Mouse (Mus musculus) small intestine, adult 2 months (tissue): Measurements from ENCODE around the gene Isg20l2.

Experiments used
- CTCF ChIP-seq: fragments of 200-500 bp; IDR thresholded peaks from 2 replicates; pipeline ENCODE4 v1.5.1; 2012; ENCODE audit warnings: low read depth, mild to moderate bottlenecking, control low read depth, inconsistent platforms, low read length, moderate library complexity, mixed read lengths; ENCODE audit not compliant: insufficient replicate concordance, insufficient read length; ENCODE audit errors: extremely low read depth
- POLR2A ChIP-seq: fragments of 200-500 bp; IDR thresholded peaks from 2 replicates; pipeline ENCODE4 v1.6.1; 2012; ENCODE audit warnings: low read depth, mild to moderate bottlenecking, control low read depth, inconsistent platforms, low read length, moderate library complexity

DNA sequence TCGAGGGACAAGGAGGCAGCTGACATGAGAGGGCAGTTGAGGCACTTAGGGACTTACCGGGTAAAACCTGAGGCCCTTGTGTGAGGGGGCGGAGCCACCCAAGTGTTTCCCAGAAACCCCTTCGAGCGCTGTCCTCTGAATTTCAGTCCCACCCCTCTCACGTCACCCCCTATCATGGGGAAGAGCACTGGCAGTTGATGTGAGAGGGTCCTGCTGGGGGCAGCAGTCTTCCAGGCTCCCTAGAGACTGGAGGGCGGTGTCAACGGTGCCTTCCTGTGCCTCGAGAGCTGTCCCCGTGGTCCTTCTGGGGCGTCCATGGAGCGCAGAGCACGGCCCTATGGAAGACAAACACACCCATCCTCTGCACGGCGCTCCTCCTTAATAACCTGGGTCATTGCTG is 57.5 kb downstream of the Isg20l2 start:
- no peak; the same call in 1 of the 2 replicates for TF ChIP-seq POLR2A
- no peak for TF ChIP-seq CTCF
